Mouse (Mus musculus): ENCODE data around the gene Brd4. TPM values are rescaled to one million over a fixed set of nuclear protein-coding genes. Genes with fewer than 3 reads are reported as not detected.
"Not testable (repeated sequence)": the region's sequence is repeated elsewhere in the genome, so short reads cannot be mapped to it uniquely, and the experiment has no call there.

The Brd4 gene
- polyA plus RNA-seq, 1 experiment from 2014 or later = 84.5 TPM

- Histone ChIP-seq H3K36me3 (ENCODE audit: poor library complexity, severe bottlenecking) (peaks cover 12% of the 10 kb centered on the region; the same call in 1 of the 2 replicates), H3K27me3 (no peaks in the 10 kb centered on the region), H3K4me3 (no peak overlapping the region), H3K4me1 (no peaks in the 10 kb centered on the region), H3K4me2 (no peak overlapping the region), H3K27ac (no peak overlapping the region), H3K9ac (no peak overlapping the region), H3K9me3 (replicated peaks) (no peaks in the 10 kb centered on the region)
- 93% methylated on average over 2 of the region's 2 CpGs for WGBS
- ATAC-seq = no peak
These were observed 32.6 kb downstream of the Brd4 start for GRCm38 (mm10) chr17:32251827-32252470.

DNA sequence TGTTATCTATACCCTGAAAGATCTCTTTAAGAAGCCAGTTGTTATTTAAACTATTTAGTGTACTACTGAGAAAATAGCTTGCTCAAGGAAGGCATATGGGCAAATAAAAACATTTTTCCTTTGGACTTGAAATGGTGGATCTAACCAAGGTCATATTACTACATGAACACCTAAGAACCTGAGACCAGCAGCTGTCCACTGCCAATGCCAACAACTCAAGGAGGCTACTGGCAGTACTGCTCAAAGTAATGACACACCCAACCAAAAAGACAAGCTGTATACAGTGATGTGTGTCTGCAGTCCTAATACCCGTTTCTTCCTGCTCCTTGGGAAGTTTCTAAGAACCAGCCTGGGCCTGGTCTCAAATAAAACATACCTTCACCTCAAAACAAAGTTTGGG lies 34.5 kb downstream of the Brd4 start:
- no peak for ATAC-seq
- 94% methylated on average over 1 of the region's 1 CpGs for WGBS
- Histone ChIP-seq H3K27me3 (no peaks in the 10 kb centered on the region), H3K9me3 (replicated peaks) (no peaks in the 10 kb centered on the region), H3K4me1 (no peaks in the 10 kb centered on the region), H3K27ac (no peak overlapping the region), H3K4me2 (no peak overlapping the region), H3K9ac (no peak overlapping the region), H3K36me3 (ENCODE audit: poor library complexity, severe bottlenecking) (peaks cover 12% of the 10 kb centered on the region; the same call in 1 of the 2 replicates), H3K4me3 (no peak overlapping the region)

GRCm38 (mm10) chr17:32248192-32248591 lies 36.3 kb downstream of the Brd4 start:
- Histone ChIP-seq H3K36me3 (ENCODE audit: poor library complexity, severe bottlenecking) (peaks cover 10% of the 10 kb centered on the region; the same call in 1 of the 2 replicates), H3K4me1 (no peaks in the 10 kb centered on the region), H3K4me2 (no peak overlapping the region), H3K27ac (no peak overlapping the region), H3K9ac (no peak overlapping the region), H3K9me3 (replicated peaks) (no peaks in the 10 kb centered on the region), H3K4me3 (no peak overlapping the region), H3K27me3 (no peaks in the 10 kb centered on the region)
- no peak for ATAC-seq
- 93% methylated on average over 1 of the region's 1 CpGs for WGBS

GRCm38 (mm10) chr17:32247616-32248015 lies 36.9 kb downstream of the Brd4 start:
- Histone ChIP-seq H3K27ac (no peak overlapping the region), H3K4me3 (no peak overlapping the region), H3K9me3 (replicated peaks) (no peaks in the 10 kb centered on the region), H3K9ac (no peak overlapping the region), H3K27me3 (no peaks in the 10 kb centered on the region), H3K4me2 (no peak overlapping the region), H3K4me1 (no peaks in the 10 kb centered on the region), H3K36me3 (ENCODE audit: poor library complexity, severe bottlenecking) (peaks cover 5% of the 10 kb centered on the region; the same call in 1 of the 2 replicates)
- WGBS = 100% methylated on average over 1 of the region's 1 CpGs
- no peak for ATAC-seq

DNA sequence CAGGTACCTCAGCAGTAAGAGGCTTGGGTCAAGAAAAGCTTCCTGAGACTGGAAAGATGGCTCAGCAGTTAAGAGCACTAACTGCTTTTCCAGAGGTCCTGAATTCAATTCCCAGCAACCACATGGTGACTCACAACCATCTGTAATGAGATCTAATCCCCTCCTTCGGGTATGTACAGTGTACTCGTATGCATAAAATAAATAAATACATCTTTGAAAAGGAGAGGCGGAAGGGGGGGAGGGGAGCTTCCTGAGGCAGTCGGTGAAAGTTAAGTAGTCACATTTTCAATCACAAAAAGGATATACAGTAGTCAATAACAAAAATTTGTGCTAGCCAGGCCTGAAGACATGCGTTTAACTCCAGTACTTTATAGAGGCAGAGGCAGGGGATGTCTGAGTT lies 38.4 kb downstream of the Brd4 start:
- H3K4me3 ChIP-seq = no peak overlapping the region
- no peak for ATAC-seq
- H3K9ac ChIP-seq = no peak overlapping the region
- peaks cover 10% of the 10 kb centered on the region; the same call in 1 of the 2 replicates for H3K36me3 ChIP-seq (ENCODE audit: poor library complexity, severe bottlenecking)
- H3K4me1 ChIP-seq = no peaks in the 10 kb centered on the region
- WGBS = 73% methylated on average over 5 of the region's 5 CpGs
- no peak overlapping the region for H3K4me2 ChIP-seq
- H3K9me3 ChIP-seq (replicated peaks) = no peaks in the 10 kb centered on the region
- no peak overlapping the region for H3K27ac ChIP-seq
- H3K27me3 ChIP-seq = no peaks in the 10 kb centered on the region

GRCm38 (mm10) chr17:32240881-32241531 lies 43.5 kb downstream of the Brd4 start:
- no peak for ATAC-seq
- Histone ChIP-seq H3K27me3 (no peaks in the 10 kb centered on the region), H3K4me3 (no peak overlapping the region), H3K4me1 (peaks cover 8% of the 10 kb centered on the region), H3K27ac (no peak overlapping the region), H3K4me2 (no peak overlapping the region), H3K9me3 (replicated peaks) (no peaks in the 10 kb centered on the region), H3K36me3 (ENCODE audit: poor library complexity, severe bottlenecking) (peaks cover 26% of the 10 kb centered on the region), H3K9ac (no peak overlapping the region)
- 97% methylated on average over 2 of the region's 2 CpGs for WGBS

DNA sequence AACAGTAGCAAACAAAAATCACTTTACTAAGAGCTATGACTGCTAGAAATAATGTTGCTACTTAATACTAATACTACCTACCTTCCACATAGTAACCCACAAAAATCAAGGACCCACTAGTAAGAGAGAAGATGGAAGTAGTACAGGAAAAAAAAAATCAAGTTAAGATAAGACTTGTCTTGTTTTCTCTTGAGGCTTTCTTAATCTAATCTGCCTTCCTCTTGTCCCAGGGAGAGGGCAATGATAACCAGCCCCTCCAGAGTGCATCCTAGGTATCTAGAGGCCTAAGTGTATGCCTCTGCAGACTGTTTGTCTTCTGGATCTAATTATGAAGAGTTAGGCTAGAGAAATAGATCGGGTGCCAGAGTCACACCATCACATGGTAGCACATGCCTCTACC lies 45.9 kb downstream of the Brd4 start:
- H3K27ac ChIP-seq = no peak overlapping the region
- peaks cover 26% of the 10 kb centered on the region for H3K36me3 ChIP-seq (ENCODE audit: poor library complexity, severe bottlenecking)
- no peak overlapping the region for H3K4me2 ChIP-seq
- H3K9me3 ChIP-seq (replicated peaks) = no peaks in the 10 kb centered on the region
- no peaks in the 10 kb centered on the region for H3K27me3 ChIP-seq
- 94% methylated on average over 1 of the region's 1 CpGs for WGBS
- peaks cover 23% of the 10 kb centered on the region for H3K4me1 ChIP-seq
- no peak for ATAC-seq
- no peak overlapping the region for H3K9ac ChIP-seq
- no peak overlapping the region for H3K4me3 ChIP-seq

DNA sequence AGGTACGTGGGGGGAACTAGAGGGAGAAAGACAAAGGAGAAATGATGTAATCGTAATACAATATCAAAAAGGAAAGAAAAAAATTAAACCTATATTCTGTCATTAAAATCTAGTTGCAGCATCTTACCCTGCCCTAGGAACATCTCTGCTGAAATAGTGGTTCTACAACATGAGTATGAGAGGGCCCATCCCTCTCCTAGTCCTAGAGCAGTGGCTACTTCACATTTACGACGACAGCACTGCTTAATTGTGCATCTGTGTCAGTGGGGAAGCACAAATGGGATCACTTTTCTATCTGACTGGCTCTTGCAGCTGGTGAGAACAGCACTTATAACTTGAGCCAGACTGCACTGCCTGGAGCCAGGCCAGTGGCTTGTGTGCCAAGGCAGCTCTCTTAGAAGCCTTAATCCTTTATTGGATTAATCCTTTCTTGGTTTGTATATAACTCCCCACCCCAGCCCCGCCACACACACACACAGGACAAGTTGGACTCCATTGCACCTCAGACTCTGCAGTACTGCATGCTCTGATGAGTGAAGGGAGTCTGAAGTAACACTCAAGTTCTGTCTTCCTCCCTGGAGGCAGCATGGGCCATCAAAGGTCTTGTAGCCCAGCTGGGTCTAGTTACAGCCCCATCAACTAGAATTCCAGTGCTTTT lies 48.9 kb downstream of the Brd4 start:
- H3K9ac ChIP-seq = 0 out of 2 replicates have a peak overlapping the region, but pooled peaks have one; percentile 26
- 39% methylated on average over 5 of the region's 5 CpGs for WGBS
- H3K27me3 ChIP-seq = no peaks in the 10 kb centered on the region
- peak overlapping the region; percentile 85 for H3K27ac ChIP-seq
- H3K4me2 ChIP-seq = peak overlapping the region; percentile 18; the same call in 1 of the 2 replicates
- peak; percentile 83 for ATAC-seq
- H3K9me3 ChIP-seq (replicated peaks) = no peaks in the 10 kb centered on the region
- peaks cover 12% of the 10 kb centered on the region; the same call in 1 of the 2 replicates for H3K36me3 ChIP-seq (ENCODE audit: poor library complexity, severe bottlenecking)
- H3K4me1 ChIP-seq = peaks cover 38% of the 10 kb centered on the region
- H3K4me3 ChIP-seq = no peak overlapping the region

DNA sequence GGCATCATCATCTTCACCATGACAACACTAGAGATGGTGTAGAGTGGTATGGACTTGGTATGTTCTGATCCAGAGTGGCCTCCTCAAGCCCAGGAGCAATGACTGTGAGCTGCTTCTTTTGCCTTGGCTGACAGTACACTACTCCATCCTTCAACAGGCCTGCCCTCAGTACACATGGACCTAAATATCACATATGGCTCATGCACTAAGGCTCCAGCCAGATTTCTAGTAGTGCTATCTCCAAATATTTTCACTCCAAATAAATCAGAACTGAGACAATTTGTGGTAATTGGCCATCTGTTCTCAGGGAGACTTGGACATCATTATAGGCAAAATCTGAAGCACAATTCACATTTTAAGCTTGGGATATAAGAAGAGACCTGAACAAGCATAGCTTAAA lies 51.3 kb downstream of the Brd4 start:
- Histone ChIP-seq H3K4me1 (peaks cover 38% of the 10 kb centered on the region), H3K36me3 (ENCODE audit: poor library complexity, severe bottlenecking) (peaks cover 19% of the 10 kb centered on the region), H3K9me3 (replicated peaks) (no peaks in the 10 kb centered on the region), H3K4me3 (no peak overlapping the region), H3K9ac (no peak overlapping the region), H3K4me2 (no peak overlapping the region), H3K27me3 (no peaks in the 10 kb centered on the region), H3K27ac (no peak overlapping the region)
- no peak for ATAC-seq

- no peak overlapping the region for H3K9ac ChIP-seq
- no peaks in the 10 kb centered on the region for H3K9me3 ChIP-seq (replicated peaks)
- no peak overlapping the region for H3K27ac ChIP-seq
- peaks cover 49% of the 10 kb centered on the region for H3K36me3 ChIP-seq (ENCODE audit: poor library complexity, severe bottlenecking)
- H3K27me3 ChIP-seq = no peaks in the 10 kb centered on the region
- 96% methylated on average over 4 of the region's 4 CpGs for WGBS
- peaks cover 16% of the 10 kb centered on the region for H3K4me1 ChIP-seq
- H3K4me3 ChIP-seq = no peak overlapping the region
- no peak for ATAC-seq
- H3K4me2 ChIP-seq = no peak overlapping the region
These were observed 55.3 kb downstream of the Brd4 start for GRCm38 (mm10) chr17:32229256-32229655.

- H3K27ac ChIP-seq = no peak overlapping the region
- H3K9me3 ChIP-seq (replicated peaks) = no peaks in the 10 kb centered on the region
- no peak overlapping the region for H3K9ac ChIP-seq
- H3K27me3 ChIP-seq = no peaks in the 10 kb centered on the region
- 70% methylated on average over 3 of the region's 3 CpGs for WGBS
- no peak overlapping the region for H3K4me3 ChIP-seq
- no peak for ATAC-seq
- no peak overlapping the region for H3K4me2 ChIP-seq
- no peaks in the 10 kb centered on the region for H3K4me1 ChIP-seq
- peaks cover 87% of the 10 kb centered on the region for H3K36me3 ChIP-seq (ENCODE audit: poor library complexity, severe bottlenecking)
These were observed 63.6 kb downstream of the Brd4 start for GRCm38 (mm10) chr17:32220873-32221272.

- not testable (repeated sequence) for H3K27ac ChIP-seq; ATAC-seq; H3K4me3 ChIP-seq; H3K4me1 ChIP-seq; H3K9ac ChIP-seq; H3K4me2 ChIP-seq; H3K27me3 ChIP-seq; H3K9me3 ChIP-seq (replicated peaks)
- H3K36me3 ChIP-seq (ENCODE audit: poor library complexity, severe bottlenecking) = peaks cover 88% of the 10 kb centered on the region
- WGBS = 68% methylated on average over 4 of the region's 4 CpGs
These were observed 68.9 kb downstream of the Brd4 start for GRCm38 (mm10) chr17:32215587-32215986.
